Mouse (Mus musculus) testis, adult 2 months (tissue): ENCODE data around the gene Mylip. TPM values are rescaled to one million over a fixed set of nuclear protein-coding genes. Genes with fewer than 3 reads are reported as not detected.

ENCODE experiments used
- H3K27ac ChIP-seq: fragments of 200-500 bp; 2 replicates; pipeline ENCODE4 v1.5.1; 2012; ENCODE audit warnings: low read depth, low read length; ENCODE audit not compliant: control insufficient read depth, insufficient read depth
- H3K27me3 ChIP-seq: fragments of 200-500 bp; 2 replicates; pipeline ENCODE4 v1.6.1; 2012; ENCODE audit warnings: mild to moderate bottlenecking, low read length, moderate library complexity; ENCODE audit not compliant: control insufficient read depth, insufficient read depth
- H3K36me3 ChIP-seq: fragments of 200-500 bp; 2 replicates; pipeline ENCODE4 v1.6.1; 2012; ENCODE audit warnings: mild to moderate bottlenecking, low read length; ENCODE audit not compliant: control insufficient read depth, insufficient read depth
- H3K4me1 ChIP-seq: fragments of 200-500 bp; 2 replicates; pipeline ENCODE4 v1.6.1; 2012; ENCODE audit warnings: low read length; ENCODE audit not compliant: control insufficient read depth, insufficient read depth
- H3K4me3 ChIP-seq: fragments of 200-500 bp; 2 replicates; pipeline ENCODE4 v1.5.1; 2012; ENCODE audit warnings: low read depth, mild to moderate bottlenecking, low read length, moderate library complexity, mixed read lengths; ENCODE audit not compliant: control insufficient read depth
- CTCF ChIP-seq: fragments of 200-500 bp; IDR thresholded peaks from 2 replicates; pipeline ENCODE4 v1.5.1; 2012; ENCODE audit warnings: low read depth, mild to moderate bottlenecking, inconsistent platforms, low read length, moderate library complexity; ENCODE audit not compliant: control insufficient read depth, insufficient read depth, insufficient replicate concordance
- POLR2A ChIP-seq: fragments of 200-500 bp; IDR thresholded peaks from 2 replicates; pipeline ENCODE4 v1.6.1; 2012; ENCODE audit warnings: low read depth, mild to moderate bottlenecking, inconsistent platforms, low read length, moderate library complexity; ENCODE audit not compliant: control insufficient read depth
- polyA plus RNA-seq: library from polyadenylated mRNA; depleted of rRNA; stranded (reverse); fragments of >200 nt; gene quantifications from 2 replicates; pipeline ENCODE4 v1.2.3, GENCODE M21; 2012; rRNA removed

The Mylip gene
- 1.2 and 1.4 TPM in 2 replicates for polyA plus RNA-seq

GRCm38 (mm10) chr13:45389448-45390311, at the start of gene Mylip:
TSS of gene Mylip (plus strand) at chr13:45389742.
- Histone ChIP-seq H3K4me1 (peaks cover 9% of the 10 kb centered on the region), H3K27ac (0 out of 2 replicates have a peak within 1 kb of the TSS, but pooled peaks have one; percentile 6)

DNA sequence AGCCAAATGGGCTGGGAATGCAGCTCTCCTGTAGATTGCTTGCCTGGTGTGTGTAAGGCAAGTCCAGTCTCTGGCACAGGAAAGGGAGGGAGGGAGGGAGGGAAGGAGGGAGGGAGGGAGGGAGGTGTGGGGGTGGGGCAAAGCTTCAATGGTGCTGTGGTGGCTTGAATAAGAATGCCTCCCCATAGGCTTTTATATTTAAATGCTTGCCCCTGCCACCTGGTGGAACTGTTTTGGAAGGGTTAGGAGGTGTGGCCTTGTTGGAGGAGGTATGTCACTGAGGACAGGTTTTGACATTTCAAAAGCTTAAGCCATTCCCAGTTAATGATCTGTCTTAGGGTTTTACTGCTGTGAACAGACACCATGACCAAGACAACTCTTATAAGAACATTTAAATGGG, 47.6 kb upstream of the Mylip start:
- TF ChIP-seq POLR2A: no peak
- TF ChIP-seq CTCF: no peak
- Histone ChIP-seq H3K4me3 (no peak overlapping the region), H3K27me3 (no peaks in the 10 kb centered on the region), H3K27ac (no peak overlapping the region), H3K4me1 (peaks cover 6% of the 10 kb centered on the region), H3K36me3 (no peaks in the 10 kb centered on the region)

More at GRCm38 (mm10) chr13:45389448-45390311, at the start of gene Mylip:
- peak; percentile 97 for TF ChIP-seq POLR2A
- TF ChIP-seq CTCF: no peak
- Histone ChIP-seq H3K27me3 (no peaks in the 10 kb centered on the region), H3K4me3 (peak within 1 kb of the TSS; percentile 80), H3K36me3 (no peaks in the 10 kb centered on the region)

DNA sequence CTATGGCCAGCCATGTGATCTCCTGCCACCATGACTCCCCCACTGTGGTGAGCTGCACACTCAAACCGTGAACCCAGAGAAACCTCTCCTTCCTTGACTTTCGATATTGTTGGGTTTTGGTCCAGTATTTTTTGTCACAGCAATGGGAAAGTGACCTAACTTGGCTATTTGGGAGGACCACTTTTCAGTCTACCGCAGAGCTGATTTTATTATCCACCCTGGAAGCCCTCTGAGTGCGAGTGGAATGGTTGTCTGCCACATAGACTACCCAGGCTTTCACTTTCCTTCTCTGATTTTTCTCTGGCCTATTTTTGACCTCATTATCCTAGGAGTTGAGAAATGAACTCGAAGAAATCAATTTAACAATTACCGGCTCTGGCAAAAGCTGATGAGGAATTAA, 46.0 kb upstream of the Mylip start:
- Histone ChIP-seq H3K27me3 (no peaks in the 10 kb centered on the region), H3K36me3 (no peaks in the 10 kb centered on the region), H3K4me3 (no peak overlapping the region), H3K4me1 (peaks cover 6% of the 10 kb centered on the region), H3K27ac (no peak overlapping the region)
- no peak for TF ChIP-seq CTCF
- no peak for TF ChIP-seq POLR2A

DNA sequence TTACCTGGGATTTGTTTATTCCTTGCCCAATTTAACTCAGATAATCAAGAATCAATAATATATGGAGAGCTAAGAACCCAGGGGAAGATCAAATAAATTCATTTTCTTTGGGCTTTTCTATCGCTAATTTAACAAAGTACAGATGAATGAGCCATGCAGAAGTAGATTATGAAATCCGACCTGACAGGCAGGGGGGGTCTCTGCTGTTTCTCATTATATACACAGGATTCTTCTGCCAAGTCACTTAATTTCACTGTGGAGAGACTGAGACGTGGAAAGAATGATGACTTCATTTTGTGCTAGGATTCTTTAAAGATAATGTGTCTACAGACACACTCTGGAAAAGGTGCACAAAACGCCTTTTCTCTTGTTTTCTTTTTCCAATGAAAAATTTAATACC, 45.6 kb upstream of the Mylip start:
- no peak overlapping the region for H3K27ac ChIP-seq
- no peak for TF ChIP-seq CTCF
- TF ChIP-seq POLR2A: no peak
- H3K4me1 ChIP-seq: peaks cover 6% of the 10 kb centered on the region
- H3K4me3 ChIP-seq: no peak overlapping the region
- H3K36me3 ChIP-seq: no peaks in the 10 kb centered on the region
- no peaks in the 10 kb centered on the region for H3K27me3 ChIP-seq

DNA sequence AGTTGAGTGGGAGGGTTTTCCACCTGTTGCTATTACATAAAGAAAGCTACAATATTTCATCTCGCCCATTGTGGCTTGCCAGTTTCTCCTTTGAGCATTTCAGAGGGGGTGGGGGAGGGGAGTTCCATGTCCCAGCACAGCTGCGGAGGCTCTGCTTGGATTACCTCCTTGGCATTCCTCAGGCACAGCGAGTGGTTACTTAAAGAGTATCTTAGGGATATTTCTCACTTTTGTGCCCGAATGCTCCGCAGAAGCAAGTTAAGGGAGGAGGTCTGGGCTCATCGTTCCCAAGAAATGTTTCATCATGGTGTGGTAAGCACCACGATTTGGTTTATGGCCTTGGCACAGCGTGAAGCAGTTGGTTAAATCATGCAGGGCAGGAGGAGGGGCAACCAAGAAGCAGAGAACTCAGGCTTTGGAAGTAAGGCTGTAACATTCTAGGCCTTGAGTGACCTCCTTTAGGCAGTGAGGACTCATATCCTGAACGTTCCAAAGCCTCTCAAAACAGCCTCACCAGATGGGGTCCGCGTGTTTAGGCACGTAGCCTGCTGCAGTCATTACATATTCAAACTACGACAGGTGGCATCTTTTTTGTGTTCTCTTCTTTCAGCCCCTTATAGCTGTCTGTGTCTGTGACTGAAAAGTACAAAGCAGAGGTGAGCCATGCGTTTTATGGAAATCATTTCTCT, 43.9 kb upstream of the Mylip start:
- Histone ChIP-seq H3K27me3 (no peaks in the 10 kb centered on the region), H3K36me3 (no peaks in the 10 kb centered on the region), H3K4me1 (peaks cover 6% of the 10 kb centered on the region), H3K4me3 (no peak overlapping the region), H3K27ac (no peak overlapping the region)
- TF ChIP-seq CTCF (no peak), POLR2A (no peak)

- TF ChIP-seq POLR2A (no peak), CTCF (no peak)
- no peak overlapping the region for H3K4me3 ChIP-seq
- no peak overlapping the region for H3K27ac ChIP-seq
- H3K27me3 ChIP-seq: no peaks in the 10 kb centered on the region
- H3K36me3 ChIP-seq: no peaks in the 10 kb centered on the region
- no peaks in the 10 kb centered on the region for H3K4me1 ChIP-seq
Measured at GRCm38 (mm10) chr13:45351483-45351882, 38.1 kb upstream of the Mylip start.

- no peak for TF ChIP-seq CTCF
- TF ChIP-seq POLR2A: no peak
- Histone ChIP-seq H3K36me3 (no peaks in the 10 kb centered on the region), H3K27me3 (no peaks in the 10 kb centered on the region), H3K4me1 (no peaks in the 10 kb centered on the region), H3K27ac (no peak overlapping the region), H3K4me3 (no peak overlapping the region)
Measured at GRCm38 (mm10) chr13:45354824-45355223, 34.7 kb upstream of the Mylip start.
